Mouse (Mus musculus) heart, postnatal 10 days (tissue): ENCODE results near the gene Nln. TPM values are rescaled to one million over a fixed set of nuclear protein-coding genes. Genes with fewer than 3 reads are reported as not detected.

Source experiments
- DNase-seq, 2 experiments: peaks; one replicate each; pipeline ENCODE4 v3.0.0; 2021
- intact Hi-C: fragments of 180-260 bp; cut with DNase I; formaldehyde crosslinking; loops from one replicate; pipeline ENCODE4 v1.15.1; 2025
- total RNA-seq, 2 experiments: library from RNA; stranded (reverse); gene quantifications; 2 replicates each; pipeline ENCODE4 v1.2.3; 2021

Nln gene
- total RNA-seq, 2 experiments from 2014 or later: 21.6 to 21.8 TPM

DNA sequence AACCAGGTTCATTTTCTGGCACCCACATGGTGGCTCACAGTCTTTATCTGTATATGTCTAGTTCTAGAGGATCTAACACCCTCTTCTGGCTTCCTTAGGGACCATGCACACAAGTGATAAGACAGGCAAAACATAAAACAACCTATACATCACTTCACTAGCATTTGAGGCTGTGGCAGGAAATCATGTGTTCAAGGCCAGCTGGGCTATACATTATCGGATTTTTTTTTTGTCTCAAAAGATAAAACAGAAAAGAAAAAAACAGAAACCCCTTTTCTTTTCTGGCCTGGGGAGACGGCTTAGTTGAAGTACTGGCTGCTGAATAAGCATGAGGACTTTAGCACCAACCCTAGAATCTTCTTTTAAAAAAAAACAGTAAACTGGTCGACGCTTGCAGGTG, 64.3 kb downstream of the Nln start:
- intact Hi-C loops: loop anchor here (5.0 kb wide), 1 partner anchor 343 kb away; no protein-coding TSS in a partner anchor
- no peak for DNase-seq

DNA sequence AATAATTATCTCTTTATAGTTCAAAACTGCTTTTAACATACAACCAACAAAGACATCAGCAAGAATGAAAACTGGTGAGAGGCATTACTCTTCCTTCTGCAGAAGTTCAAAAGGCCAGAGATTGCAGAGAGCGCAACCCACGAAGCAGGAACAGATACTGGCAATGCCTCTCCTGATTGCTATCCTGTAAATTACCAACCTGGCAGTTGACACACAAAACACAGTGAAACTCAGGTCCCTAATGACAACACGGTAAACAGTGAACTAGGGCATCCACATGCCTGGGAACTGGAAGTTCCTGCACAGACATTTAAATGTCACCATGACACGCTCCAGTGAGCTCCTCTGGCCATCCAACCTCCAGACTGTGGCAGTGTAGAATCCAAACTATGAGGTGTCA, 65.1 kb downstream of the Nln start:
- no peak for DNase-seq
- intact Hi-C loops: no loop called here

DNA sequence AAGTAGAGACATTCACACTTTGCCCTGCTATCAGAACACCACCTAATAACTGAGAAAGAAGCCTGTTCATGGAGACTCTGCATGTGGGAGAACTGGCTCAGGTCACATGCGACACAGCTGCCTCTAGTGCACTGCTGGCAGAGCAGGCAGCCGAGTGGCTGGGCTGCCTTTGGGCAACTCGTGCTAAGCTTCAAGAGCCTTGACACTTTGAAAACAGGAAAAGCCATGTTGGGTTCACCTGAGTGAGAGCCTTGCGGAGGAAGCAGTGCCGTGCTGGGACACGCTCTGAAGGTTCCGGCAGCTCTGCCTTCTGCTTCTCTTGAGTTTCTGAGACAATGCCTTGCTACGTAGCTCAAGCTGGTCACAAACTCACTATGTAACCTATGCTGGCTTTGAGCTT, 66.7 kb downstream of the Nln start:
- intact Hi-C loops: no loop called here
- DNase-seq: no peak

DNA sequence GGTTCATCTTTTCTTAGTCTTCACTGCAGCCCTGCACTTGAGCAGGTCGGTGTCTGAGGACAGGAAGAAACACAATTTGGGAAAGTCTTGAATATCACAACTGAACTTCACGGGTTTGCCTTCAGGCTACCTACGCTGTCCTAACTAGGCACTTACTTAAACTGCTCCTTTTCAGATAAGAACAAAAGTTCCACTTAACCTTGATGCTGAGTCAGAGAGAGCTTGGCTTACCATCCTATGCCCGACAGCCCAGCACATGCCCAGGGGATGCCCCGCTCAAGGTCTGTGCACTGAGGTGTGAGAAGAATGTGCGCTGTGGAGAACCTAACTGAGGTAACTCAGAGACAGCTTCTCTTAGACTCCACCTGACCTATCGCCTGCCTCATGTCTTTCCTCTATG, 67.9 kb downstream of the Nln start:
- intact Hi-C loops: no loop called here

DNA sequence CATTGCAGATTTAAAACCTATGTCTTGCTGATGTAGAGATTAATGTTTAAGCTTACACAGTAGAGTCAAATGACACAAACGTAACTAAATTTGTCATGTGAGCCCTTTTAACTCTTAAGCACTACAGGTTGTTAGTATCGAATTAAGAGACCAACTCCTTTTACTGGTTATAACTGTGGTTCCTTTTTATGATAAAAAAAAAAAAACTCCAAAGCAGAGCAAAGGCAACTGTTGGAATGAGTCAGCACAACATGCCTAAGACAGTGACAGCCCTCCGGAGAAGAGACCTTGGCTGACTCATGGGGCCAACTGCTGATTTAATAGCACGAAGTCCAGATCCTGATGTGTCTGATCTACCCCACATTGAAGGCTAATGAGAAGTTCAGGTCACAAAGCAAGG, 68.5 kb downstream of the Nln start:
- no peak for DNase-seq
- intact Hi-C loops: no loop called here

More for the DNA sequence above, 67.9 kb downstream of the Nln start:
- DNase-seq: no peak

DNA sequence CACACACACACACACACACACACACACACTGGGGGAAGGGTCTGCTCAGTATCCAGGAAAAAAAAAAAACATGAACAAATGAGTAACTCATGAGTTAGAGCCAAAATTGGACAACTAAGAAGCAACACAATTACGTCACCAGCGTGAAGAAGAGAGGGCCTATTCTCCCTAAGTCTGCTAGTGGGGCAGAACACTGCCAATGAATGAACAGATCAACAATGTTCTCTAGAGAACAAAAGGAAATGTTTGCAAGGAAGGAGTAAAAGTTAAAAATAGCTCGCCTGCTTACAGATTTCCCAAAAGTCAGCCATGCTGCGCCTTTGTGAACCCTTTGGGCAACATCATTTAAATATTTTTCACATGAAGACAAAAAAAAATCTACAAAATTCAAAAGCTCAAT, 69.6 kb downstream of the Nln start:
- no peak for DNase-seq
- intact Hi-C loops: loop anchor here (5.0 kb wide), 1 partner anchor 63 kb away; no protein-coding TSS in a partner anchor

DNA sequence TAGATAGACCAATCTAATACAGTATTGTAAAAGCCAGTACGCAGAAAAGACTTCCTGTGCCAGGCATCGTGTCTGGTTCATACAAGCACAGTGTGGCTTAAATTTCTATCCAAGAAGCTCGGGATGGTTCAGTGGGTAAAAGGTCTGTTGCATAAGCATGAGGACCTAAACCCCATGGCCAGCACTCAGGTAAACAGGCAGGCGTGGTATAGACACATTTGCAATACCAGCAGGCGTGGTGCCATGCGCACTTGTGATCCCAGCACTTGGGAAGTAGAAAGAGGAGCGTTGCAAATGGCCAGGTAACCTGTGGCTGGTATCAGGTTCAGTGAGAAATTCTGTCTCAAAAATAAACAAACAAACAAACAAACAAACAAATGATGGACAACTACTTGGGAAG, 70.5 kb downstream of the Nln start:
- intact Hi-C loops: loop anchor here (5.0 kb wide), 1 partner anchor 62 kb away; no protein-coding TSS in a partner anchor
- no peak for DNase-seq

DNA sequence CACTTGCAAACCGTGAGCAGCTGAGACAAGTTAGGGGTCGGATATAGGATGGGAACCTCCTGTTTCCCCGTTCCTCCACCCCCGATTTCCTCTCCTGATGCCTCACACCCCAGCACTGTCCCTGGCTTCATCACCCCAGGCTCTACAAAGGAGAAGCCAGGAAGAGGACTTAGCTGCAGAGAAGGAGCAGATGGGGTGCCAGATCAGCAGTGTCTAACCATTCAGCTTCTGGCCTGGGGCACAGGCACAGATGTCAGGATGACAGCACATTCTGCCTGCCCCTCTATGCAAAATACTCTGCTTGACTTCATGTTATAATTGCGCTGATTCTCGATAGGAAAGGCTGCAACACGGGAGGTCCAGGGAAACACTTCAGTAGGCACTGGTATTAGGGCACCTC, 71.1 kb downstream of the Nln start:
- intact Hi-C loops: loop anchor here (5.0 kb wide), 1 partner anchor 61 kb away; no protein-coding TSS in a partner anchor

DNA sequence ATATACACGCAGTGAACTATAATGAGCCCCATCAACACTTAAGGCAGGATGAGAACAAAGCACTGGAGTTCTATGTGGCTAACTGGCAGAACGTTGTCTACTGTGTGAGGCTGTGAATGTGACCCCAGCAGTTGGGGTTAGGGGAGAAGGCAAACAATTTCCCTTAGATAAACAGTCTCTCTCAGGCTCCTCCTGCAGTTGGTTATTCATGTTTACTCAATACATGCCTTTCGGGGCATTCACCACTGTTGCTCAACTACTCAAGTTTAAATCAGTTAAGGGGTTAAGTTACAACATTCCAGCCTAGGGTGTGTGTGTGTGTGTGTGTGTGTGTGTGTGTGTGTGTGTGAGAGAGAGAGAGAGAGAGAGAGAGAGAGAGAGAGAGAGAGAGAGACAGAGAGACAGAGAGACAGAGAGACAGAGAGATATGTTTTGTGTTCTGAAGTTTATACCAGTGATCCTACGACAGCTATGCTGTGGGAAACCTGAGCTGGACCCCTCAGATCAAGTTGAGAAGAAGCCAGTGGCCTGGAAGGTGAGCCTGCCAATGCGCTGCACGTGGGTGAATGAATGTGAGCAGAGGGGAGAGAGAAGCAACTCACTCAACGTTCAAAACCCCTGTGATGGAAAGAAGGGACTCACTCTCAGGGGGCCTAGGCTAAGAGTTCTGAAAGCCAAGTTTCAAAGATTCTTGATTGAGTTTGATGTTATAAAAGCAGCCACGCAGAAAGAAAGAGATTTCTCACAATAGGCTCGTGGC, 71.7 kb downstream of the Nln start:
- no peak for DNase-seq
- intact Hi-C loops: loop anchor here (5.0 kb wide), 1 partner anchor 60 kb away; no protein-coding TSS in a partner anchor

More for the DNA sequence above, 71.1 kb downstream of the Nln start:
- DNase-seq: no peak

DNA sequence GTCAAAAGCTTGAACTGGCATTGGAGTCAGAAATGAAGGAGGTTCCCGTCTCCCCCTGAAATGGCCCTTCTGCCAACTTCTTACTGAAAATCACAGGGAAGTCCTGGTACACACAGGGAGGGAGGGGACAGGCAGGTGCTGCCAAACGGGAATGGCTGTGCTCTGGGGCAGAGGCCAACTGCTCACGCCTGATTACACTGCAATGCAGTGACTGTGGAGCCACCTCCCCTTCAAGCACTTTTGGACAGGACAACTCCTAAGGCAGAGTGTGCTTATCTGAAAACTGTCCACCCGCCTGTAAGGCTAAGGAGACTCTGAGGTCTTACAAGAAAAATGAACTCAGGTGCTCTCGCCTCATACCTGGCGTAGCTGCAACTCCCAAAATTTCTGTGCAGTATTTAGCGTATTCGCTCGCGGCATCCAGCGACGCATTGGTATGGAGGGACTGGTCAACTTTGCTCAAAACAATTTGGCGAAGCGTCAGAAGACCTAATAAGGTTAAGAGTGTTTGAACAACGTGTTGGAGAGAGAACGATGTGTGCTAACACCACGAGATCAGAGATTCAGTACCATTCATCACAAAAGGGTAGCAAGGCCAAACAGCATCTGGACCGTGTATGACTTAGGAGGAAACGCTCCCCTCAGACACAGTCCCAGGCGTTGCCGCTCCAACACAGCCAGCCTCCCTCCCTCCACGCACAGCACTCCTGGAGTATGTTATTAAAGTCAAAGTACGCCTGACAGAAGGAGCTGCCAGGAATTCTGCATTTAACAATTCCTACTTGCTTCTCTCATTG, 72.7 kb downstream of the Nln start:
- peak; percentile 80 to 84 for DNase-seq
- intact Hi-C loops: loop anchor here (5.0 kb wide), 1 partner anchor 59 kb away; no protein-coding TSS in a partner anchor

DNA sequence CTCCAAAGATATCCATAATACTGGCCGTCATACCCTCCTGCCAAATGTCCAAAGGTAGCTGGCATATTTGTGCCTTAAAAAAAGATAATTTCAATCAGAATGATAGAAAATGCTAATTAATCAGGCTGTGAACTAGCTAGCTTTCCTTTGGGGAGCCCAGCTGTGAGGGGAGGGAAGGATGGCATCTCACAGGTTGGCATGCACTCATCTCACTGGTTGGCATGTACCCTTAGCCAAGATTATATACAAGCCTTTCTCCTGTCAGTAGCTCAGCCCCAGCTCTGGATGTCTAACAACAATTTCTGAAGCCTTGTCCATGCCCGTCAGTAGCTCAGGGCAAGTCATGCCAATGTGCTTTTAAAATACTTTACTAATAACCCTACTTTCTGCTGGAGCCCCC, 73.8 kb downstream of the Nln start:
- intact Hi-C loops: loop anchor here (5.0 kb wide), 1 partner anchor 58 kb away; no protein-coding TSS in a partner anchor

DNA sequence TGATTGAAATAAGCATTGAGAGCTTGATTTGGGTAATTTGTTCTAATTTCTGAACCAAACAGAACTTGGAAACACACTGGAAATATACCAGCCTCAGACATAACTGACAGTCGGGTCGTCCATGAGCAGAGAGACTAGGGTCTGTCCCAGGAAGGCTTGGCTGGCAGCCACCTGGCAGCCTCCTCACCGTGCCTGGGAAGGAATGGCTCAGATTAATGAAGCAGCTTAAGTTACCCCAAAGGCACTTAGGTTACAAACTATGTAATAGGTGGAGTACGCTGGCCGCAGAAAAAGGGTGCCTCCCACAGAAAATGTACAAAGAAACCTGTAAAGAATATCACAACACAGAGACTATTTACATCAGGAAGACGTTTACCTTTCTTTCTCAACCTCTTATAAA, 74.6 kb downstream of the Nln start:
- intact Hi-C loops: loop anchor here (5.0 kb wide), 1 partner anchor 58 kb away; no protein-coding TSS in a partner anchor

More for the DNA sequence above, 73.8 kb downstream of the Nln start:
- DNase-seq: no peak

DNA sequence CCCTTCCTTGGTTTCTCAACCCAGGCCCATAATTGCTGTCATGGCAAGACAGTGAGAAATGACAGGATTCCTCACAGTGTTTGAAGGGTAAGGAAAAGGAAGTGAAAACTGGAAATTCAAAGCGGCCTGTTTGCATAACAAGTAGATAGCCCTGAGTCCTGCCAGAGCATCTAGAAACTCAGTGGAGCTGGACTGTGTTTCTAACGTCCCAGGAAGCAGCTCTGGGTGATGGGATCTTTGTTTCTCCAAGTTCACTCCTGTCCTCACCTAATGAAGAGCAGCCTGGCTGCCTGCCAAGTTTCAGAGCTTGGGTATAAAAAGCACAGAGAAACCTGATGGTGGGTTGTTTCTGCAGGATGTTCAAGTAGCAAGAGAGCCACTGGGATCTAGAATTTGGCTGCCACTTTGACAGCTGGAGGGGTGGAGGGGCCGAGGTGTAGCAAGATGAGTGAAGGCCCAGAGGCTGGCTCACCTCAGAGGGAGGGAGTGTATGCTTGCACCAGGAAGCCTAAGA, 76.7 kb downstream of the Nln start:
- intact Hi-C loops: loop anchor here (2.0 kb wide), 1 partner anchor 112 kb away; the partner anchor contains the start of gene Erbin
- DNase-seq: peak; percentile 55 to 59

More for the DNA sequence above, 74.6 kb downstream of the Nln start:
- no peak for DNase-seq

DNA sequence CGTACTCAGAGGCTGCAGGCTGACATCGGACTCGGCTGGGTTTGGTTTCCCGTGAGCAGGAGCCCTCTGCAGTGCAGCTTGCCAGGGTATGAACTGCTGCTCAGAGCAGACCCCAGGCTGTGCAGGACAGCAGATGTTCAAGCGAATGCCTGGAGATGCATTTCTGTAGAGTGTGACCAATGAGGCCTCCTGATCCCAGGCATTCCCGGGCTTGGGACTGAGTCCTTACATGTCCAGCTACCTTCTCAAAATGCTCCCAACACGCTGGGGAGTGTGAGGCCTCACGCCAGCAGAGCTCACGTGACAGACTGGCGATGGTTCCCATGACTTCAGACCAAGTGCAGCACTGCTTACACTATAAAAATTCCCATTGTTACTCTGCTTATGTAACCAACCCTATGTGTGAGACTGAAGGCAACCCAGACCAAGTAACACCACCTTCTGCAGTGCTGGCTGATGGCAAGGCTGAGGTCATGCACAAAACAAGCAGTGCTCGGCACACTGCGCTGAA, 77.5 kb downstream of the Nln start:
- DNase-seq: peak; percentile 57 to 66
- intact Hi-C loops: loop anchor here (2.0 kb wide), 1 partner anchor 111 kb away; the partner anchor contains the start of gene Erbin

DNA sequence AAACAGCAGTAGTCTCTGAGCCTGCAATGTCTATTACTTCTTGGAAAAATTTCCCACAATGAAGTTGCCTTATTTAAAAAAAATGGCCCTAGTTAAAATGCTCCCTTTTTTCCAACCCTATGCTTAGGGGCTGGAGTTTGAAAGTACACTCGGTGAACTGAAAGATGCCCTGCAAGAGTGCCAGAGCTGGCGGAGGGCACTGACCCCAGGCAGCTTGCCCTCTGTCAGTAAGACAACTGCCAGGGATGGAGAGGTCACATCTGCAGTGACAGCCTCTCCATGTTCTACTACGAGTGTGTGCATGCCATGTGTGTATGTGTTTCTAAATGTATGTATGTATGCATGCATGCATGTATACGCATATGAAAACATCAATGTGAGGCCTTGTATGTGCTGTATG, 78.5 kb downstream of the Nln start:
- DNase-seq: no peak
- intact Hi-C loops: no loop called here

DNA sequence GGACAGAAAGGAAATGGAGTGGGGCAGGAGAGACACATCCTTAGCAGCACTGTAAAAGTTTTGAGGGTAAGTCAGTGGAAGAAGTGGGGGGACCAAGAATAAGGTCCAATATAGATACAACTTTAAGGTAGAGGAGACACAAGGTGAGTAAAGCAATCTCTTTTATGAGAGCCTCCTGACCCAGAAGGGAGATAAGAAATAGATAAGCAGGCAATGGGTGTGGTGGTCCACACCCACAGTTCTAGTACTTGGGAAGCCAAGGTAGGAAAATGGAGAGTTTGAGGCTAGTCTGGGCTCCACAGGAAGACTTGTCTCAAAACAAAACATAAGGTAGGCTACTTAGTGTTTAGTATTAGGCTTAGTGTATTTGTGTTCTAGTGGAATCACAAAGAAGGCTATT, 79.9 kb downstream of the Nln start:
- intact Hi-C loops: no loop called here
- DNase-seq: no peak

DNA sequence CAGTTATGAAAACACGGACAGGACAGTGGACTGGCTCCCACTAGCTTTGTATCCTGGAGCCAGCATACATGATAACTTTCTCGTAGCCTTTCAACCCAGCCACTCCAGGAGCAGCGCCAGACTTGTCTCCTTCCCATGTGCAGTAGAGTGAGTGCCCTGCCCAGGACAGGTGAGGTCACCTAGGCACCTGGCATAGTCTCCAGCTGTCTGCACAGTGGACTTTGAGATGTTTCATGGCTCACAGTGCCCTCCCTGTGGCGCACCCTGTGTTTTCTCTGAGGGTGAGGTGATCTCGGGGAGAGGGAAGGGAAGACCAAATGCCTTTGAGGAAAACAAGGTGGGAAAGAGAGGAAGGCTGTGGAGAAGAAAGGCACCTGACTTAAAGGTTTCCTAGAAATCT, 80.3 kb downstream of the Nln start:
- DNase-seq: no peak
- intact Hi-C loops: no loop called here

DNA sequence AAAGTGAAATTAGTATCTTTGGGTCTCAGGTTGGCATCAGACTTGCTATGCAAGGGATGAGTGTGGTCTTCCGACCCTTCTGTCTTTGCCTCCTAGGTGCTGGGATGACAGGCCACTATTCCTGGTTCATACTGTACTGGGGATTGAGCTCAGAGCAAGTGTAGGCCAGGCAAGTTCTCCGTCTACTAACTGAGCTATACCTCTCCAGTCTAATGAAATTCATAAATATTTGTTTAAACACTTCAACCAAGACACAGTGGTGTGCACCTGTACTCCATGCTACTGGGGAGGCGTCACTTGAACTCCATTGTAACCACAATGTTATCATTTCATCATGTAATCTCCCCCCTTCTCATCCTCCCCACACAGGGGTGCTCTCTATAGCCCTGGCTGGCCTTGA, 82.9 kb downstream of the Nln start:
- intact Hi-C loops: no loop called here
- no peak for DNase-seq

DNA sequence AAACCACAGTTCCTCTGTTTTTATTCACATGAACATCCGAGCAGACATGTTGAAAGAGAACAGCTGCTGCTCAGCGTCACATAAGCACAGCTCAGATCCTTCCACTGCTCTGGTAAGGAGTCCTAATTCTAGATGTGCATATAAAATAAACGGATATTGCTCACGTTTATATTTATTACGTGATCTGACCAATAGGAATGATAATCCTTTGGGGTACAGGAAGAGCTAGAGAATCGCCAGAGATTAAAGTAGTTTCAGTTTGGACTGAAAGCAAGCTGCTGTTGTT, 83.8 kb downstream of the Nln start:
- intact Hi-C loops: no loop called here
- peak in 1 of 2 experiments; percentile 42 for DNase-seq

DNA sequence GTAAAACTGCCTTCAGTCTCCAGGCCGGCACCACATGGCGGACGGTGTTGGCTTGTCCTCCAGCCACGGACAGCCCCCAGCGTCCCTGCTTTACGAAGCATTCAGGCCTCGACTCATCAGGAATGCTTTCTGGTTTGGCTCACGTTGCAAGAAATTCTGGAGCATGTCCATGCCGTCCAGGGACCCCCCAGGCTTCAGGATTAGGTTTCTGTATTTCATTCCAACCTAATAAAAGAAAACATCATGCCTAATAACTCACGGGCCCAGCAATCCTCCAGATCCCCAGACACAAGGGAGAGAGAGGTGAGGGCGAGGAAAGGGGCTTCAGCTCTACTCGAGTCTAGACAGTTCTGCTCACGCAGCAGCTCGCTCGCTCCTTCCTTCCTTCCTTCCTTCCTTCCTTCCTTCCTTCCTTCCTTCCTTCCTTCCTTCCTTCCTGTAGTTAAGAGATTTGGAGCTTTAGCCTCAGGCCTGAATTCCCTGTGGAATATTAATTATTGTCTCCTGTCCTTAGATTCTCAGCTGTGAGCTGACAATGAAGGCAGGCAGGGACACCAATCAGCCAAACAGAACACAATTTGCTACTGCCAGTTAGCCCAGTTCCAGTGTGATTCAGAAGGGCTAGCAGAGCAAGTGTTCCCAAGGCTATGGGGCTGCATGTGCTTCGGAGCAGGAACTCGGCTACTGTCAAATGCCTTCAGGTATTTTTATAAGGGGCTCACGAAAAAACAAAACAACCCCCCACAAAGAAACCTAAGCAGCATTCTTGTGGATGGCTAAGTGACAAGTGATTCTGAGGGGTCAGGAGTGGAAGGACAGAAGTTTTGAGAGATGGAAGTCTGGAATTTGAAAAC, 84.3 kb downstream of the Nln start:
- intact Hi-C loops: no loop called here
- no peak for DNase-seq
